Mouse (Mus musculus) midbrain, embryonic 15.5 days (tissue): ENCODE results near the gene Knl1. TPM values are rescaled to one million over a fixed set of nuclear protein-coding genes. Genes with fewer than 3 reads are reported as not detected.
A peak's percentile ranks its signal among the peaks of the same experiment; 100 is the strongest.

Experiments used
- ATAC-seq: fragments of 200-750 bp; cut with Nextera tagmentation; replicated peaks from 2 replicates; pipeline ENCODE4 v1.8.0; 2017; ENCODE audit warnings: moderate TSS enrichment
- H3K27ac ChIP-seq: fragments of 300-500 bp; sonication (generic); 2 replicates; pipeline ENCODE4 v1.5.1; 2015; ENCODE audit warnings: mild to moderate bottlenecking, inconsistent platforms
- H3K27me3 ChIP-seq: fragments of 300-500 bp; sonication (generic); replicated peaks from 2 replicates; pipeline ENCODE4 v1.6.1; 2015; ENCODE audit warnings: inconsistent platforms
- H3K36me3 ChIP-seq: fragments of 300-500 bp; sonication (generic); replicated peaks from 2 replicates; pipeline ENCODE4 v1.6.1; 2015; ENCODE audit warnings: inconsistent platforms
- H3K4me1 ChIP-seq: fragments of 300-500 bp; sonication (generic); 2 replicates; pipeline ENCODE4 v1.6.1; 2015; ENCODE audit warnings: inconsistent platforms
- H3K4me2 ChIP-seq: fragments of 300-500 bp; sonication (generic); 2 replicates; pipeline ENCODE4 v1.6.1; 2015; ENCODE audit warnings: inconsistent platforms, mild to moderate bottlenecking, moderate library complexity
- H3K4me3 ChIP-seq: fragments of 300-500 bp; sonication (generic); 2 replicates; pipeline ENCODE4 v1.5.1; 2015; ENCODE audit warnings: mild to moderate bottlenecking, inconsistent platforms
- H3K9ac ChIP-seq: fragments of 300-500 bp; sonication (generic); 2 replicates; pipeline ENCODE4 v1.6.1; 2015; ENCODE audit warnings: mild to moderate bottlenecking, inconsistent platforms
- H3K9me3 ChIP-seq: fragments of 300-500 bp; sonication (generic); 2 replicates; pipeline ENCODE4 v1.6.1; 2016; ENCODE audit warnings: inconsistent platforms
- WGBS: fragments of 180-500 bp; shearing (Covaris S2); methylation state at CpG from one replicate; pipeline ENCODE4 v1.1.7; 2015; ENCODE audit warnings: mixed read lengths; 5-methylcytosine and 5-hydroxymethylcytosine counted together
- polyA plus RNA-seq: library from polyadenylated mRNA; unstranded; fragments of >200 nt; fragmentation: Nextera tagmentation; extraction: Ambion mirVana; gene quantifications from 2 replicates; pipeline ENCODE4 v1.2.1, GENCODE M21; 2015

Gene Knl1
- polyA plus RNA-seq, 1 experiment from 2014 or later = 5.9 TPM

GRCm38 (mm10) chr2:119019538-119019937 lies 27.4 kb upstream of the Knl1 start:
- H3K4me1 ChIP-seq = peaks cover 11% of the 10 kb centered on the region
- H3K4me2 ChIP-seq = no peak overlapping the region
- no peaks in the 10 kb centered on the region for H3K27me3 ChIP-seq
- ATAC-seq = 0 out of 2 replicates have a peak, but pooled peaks have one; percentile 11
- peaks cover 25% of the 10 kb centered on the region for H3K36me3 ChIP-seq
- H3K27ac ChIP-seq = peak overlapping the region; percentile 70; the same call in 1 of the 2 replicates
- H3K4me3 ChIP-seq = no peak overlapping the region
- WGBS = 53% methylated on average over 4 of the region's 4 CpGs
- H3K9ac ChIP-seq = no peak overlapping the region
- no peaks in the 10 kb centered on the region for H3K9me3 ChIP-seq

GRCm38 (mm10) chr2:119023154-119023660 lies 23.7 kb upstream of the Knl1 start:
- no peak for ATAC-seq
- H3K4me2 ChIP-seq = no peak overlapping the region

GRCm38 (mm10) chr2:119024536-119025238 lies 22.2 kb upstream of the Knl1 start:
- H3K4me2 ChIP-seq = no peak overlapping the region
- ATAC-seq = no peak
- H3K27me3 ChIP-seq = no peaks in the 10 kb centered on the region
- no peak overlapping the region for H3K27ac ChIP-seq
- H3K9me3 ChIP-seq = no peaks in the 10 kb centered on the region
- WGBS = 75% methylated on average over 9 of the region's 9 CpGs
- H3K4me3 ChIP-seq = no peak overlapping the region
- H3K9ac ChIP-seq = no peak overlapping the region
- peaks cover 16% of the 10 kb centered on the region for H3K4me1 ChIP-seq
- H3K36me3 ChIP-seq = peaks cover 20% of the 10 kb centered on the region

More at GRCm38 (mm10) chr2:119023154-119023660, 23.7 kb upstream of the Knl1 start:
- peaks cover 20% of the 10 kb centered on the region for H3K36me3 ChIP-seq
- H3K9ac ChIP-seq = no peak overlapping the region
- peaks cover 18% of the 10 kb centered on the region for H3K4me1 ChIP-seq
- WGBS = 92% methylated on average over 6 of the region's 6 CpGs
- no peak overlapping the region for H3K27ac ChIP-seq
- no peaks in the 10 kb centered on the region for H3K27me3 ChIP-seq
- H3K4me3 ChIP-seq = no peak overlapping the region
- H3K9me3 ChIP-seq = no peaks in the 10 kb centered on the region

GRCm38 (mm10) chr2:119025239-119025616 lies 21.7 kb upstream of the Knl1 start:
- Histone ChIP-seq H3K9me3 (no peaks in the 10 kb centered on the region), H3K27me3 (no peaks in the 10 kb centered on the region), H3K27ac (no peak overlapping the region), H3K4me2 (no peak overlapping the region), H3K4me3 (no peak overlapping the region), H3K36me3 (peaks cover 20% of the 10 kb centered on the region), H3K4me1 (peaks cover 16% of the 10 kb centered on the region), H3K9ac (no peak overlapping the region)
- 71% methylated on average over 4 of the region's 4 CpGs for WGBS
- ATAC-seq = no peak

GRCm38 (mm10) chr2:119026951-119027350 lies 20.0 kb upstream of the Knl1 start:
- Histone ChIP-seq H3K4me1 (peaks cover 16% of the 10 kb centered on the region), H3K4me2 (no peak overlapping the region), H3K36me3 (peaks cover 8% of the 10 kb centered on the region; the same call in 1 of the 2 replicates), H3K9me3 (no peaks in the 10 kb centered on the region), H3K9ac (no peak overlapping the region), H3K4me3 (no peak overlapping the region), H3K27me3 (no peaks in the 10 kb centered on the region), H3K27ac (no peak overlapping the region)
- no peak for ATAC-seq
- 93% methylated on average over 4 of the region's 4 CpGs for WGBS

GRCm38 (mm10) chr2:119028941-119029551 lies 17.9 kb upstream of the Knl1 start, which contains the start of gene Ccdc32:
Gene Ccdc32 (minus strand): TSS chr2:119029393.
- H3K4me1 ChIP-seq = peaks cover 16% of the 10 kb centered on the region
- ATAC-seq = peak; percentile 98
- H3K4me3 ChIP-seq = peak within 1 kb of the TSS; percentile 64
- H3K9me3 ChIP-seq = no peaks in the 10 kb centered on the region
- peak within 1 kb of the TSS; percentile 88 for H3K4me2 ChIP-seq
- no peaks in the 10 kb centered on the region for H3K36me3 ChIP-seq
- H3K27ac ChIP-seq = no peak within 1 kb of the TSS
- under 1% methylated on average over 28 of the region's 28 CpGs for WGBS
- peak within 1 kb of the TSS; percentile 61 for H3K9ac ChIP-seq
- H3K27me3 ChIP-seq = no peaks in the 10 kb centered on the region

GRCm38 (mm10) chr2:119032191-119032590 lies 14.7 kb upstream of the Knl1 start:
- H3K9me3 ChIP-seq = no peaks in the 10 kb centered on the region
- no peak for ATAC-seq
- H3K4me2 ChIP-seq = no peak overlapping the region
- H3K9ac ChIP-seq = no peak overlapping the region
- peaks cover 3% of the 10 kb centered on the region; the same call in 1 of the 2 replicates for H3K36me3 ChIP-seq
- H3K27ac ChIP-seq = no peak overlapping the region
- 76% methylated on average over 4 of the region's 4 CpGs for WGBS
- peaks cover 34% of the 10 kb centered on the region for H3K4me1 ChIP-seq
- H3K27me3 ChIP-seq = no peaks in the 10 kb centered on the region
- no peak overlapping the region for H3K4me3 ChIP-seq

GRCm38 (mm10) chr2:119034656-119035396 lies 12.1 kb upstream of the Knl1 start, which contains the start of gene Rpusd2:
Gene Rpusd2 (plus strand): TSS chr2:119034790.
- peaks cover 19% of the 10 kb centered on the region; the same call in 1 of the 2 replicates for H3K36me3 ChIP-seq
- ATAC-seq = peak; percentile 96
- peak within 1 kb of the TSS; percentile 88 for H3K9ac ChIP-seq
- peak within 1 kb of the TSS; percentile 88 for H3K27ac ChIP-seq
- H3K9me3 ChIP-seq = no peaks in the 10 kb centered on the region
- H3K4me3 ChIP-seq = peak within 1 kb of the TSS; percentile 59
- under 1% methylated on average over 49 of the region's 49 CpGs for WGBS
- H3K4me2 ChIP-seq = peak within 1 kb of the TSS; percentile 79
- no peaks in the 10 kb centered on the region for H3K27me3 ChIP-seq
- H3K4me1 ChIP-seq = peaks cover 20% of the 10 kb centered on the region

- peak overlapping the region; percentile 88 for H3K9ac ChIP-seq
- H3K4me2 ChIP-seq = peak overlapping the region; percentile 79
- H3K27ac ChIP-seq = peak overlapping the region; percentile 88
- H3K27me3 ChIP-seq = no peaks in the 10 kb centered on the region
- H3K9me3 ChIP-seq = no peaks in the 10 kb centered on the region
- H3K4me1 ChIP-seq = peaks cover 20% of the 10 kb centered on the region
- 10% methylated on average over 7 of the region's 7 CpGs for WGBS
- H3K4me3 ChIP-seq = peak overlapping the region; percentile 59
- ATAC-seq = no peak
- H3K36me3 ChIP-seq = peaks cover 19% of the 10 kb centered on the region; the same call in 1 of the 2 replicates
Measured at GRCm38 (mm10) chr2:119035397-119035745, 11.5 kb upstream of the Knl1 start.

GRCm38 (mm10) chr2:119040882-119041281 lies 6.0 kb upstream of the Knl1 start:
- H3K9me3 ChIP-seq = no peaks in the 10 kb centered on the region
- H3K27ac ChIP-seq = no peak overlapping the region
- H3K9ac ChIP-seq = no peak overlapping the region
- no peak for ATAC-seq
- no peaks in the 10 kb centered on the region for H3K27me3 ChIP-seq
- 49% methylated on average over 4 of the region's 4 CpGs for WGBS
- peaks cover 19% of the 10 kb centered on the region; the same call in 1 of the 2 replicates for H3K36me3 ChIP-seq
- H3K4me1 ChIP-seq = peaks cover 9% of the 10 kb centered on the region
- no peak overlapping the region for H3K4me2 ChIP-seq
- no peak overlapping the region for H3K4me3 ChIP-seq

- Histone ChIP-seq H3K36me3 (no peaks in the 10 kb centered on the region), H3K9ac (no peak overlapping the region), H3K4me1 (peaks cover 6% of the 10 kb centered on the region; the same call in 1 of the 2 replicates), H3K27ac (no peak overlapping the region), H3K27me3 (no peaks in the 10 kb centered on the region), H3K9me3 (no peaks in the 10 kb centered on the region), H3K4me2 (no peak overlapping the region), H3K4me3 (no peak overlapping the region)
- 68% methylated on average over 2 of the region's 2 CpGs for WGBS
- no peak for ATAC-seq
Measured at GRCm38 (mm10) chr2:119045163-119045562, 1.8 kb upstream of the Knl1 start.

- Histone ChIP-seq H3K4me2 (peak overlapping the region; percentile 94), H3K27me3 (no peaks in the 10 kb centered on the region), H3K9me3 (no peaks in the 10 kb centered on the region), H3K27ac (no peak overlapping the region), H3K4me3 (peak overlapping the region; percentile 90), H3K4me1 (peaks cover 6% of the 10 kb centered on the region; the same call in 1 of the 2 replicates), H3K36me3 (no peaks in the 10 kb centered on the region), H3K9ac (no peak overlapping the region)
- no peak for ATAC-seq
- WGBS = 21% methylated on average over 4 of the region's 4 CpGs
Measured at GRCm38 (mm10) chr2:119047849-119048248, 930 bp downstream of the Knl1 start.
